Mouse (Mus musculus): ENCODE results near the gene Cngb1.
A peak's percentile ranks its signal among the peaks of the same experiment; 100 is the strongest.

The Cngb1 gene

GRCm38 (mm10) chr8:95324646-95325045, 18.3 kb upstream of the Cngb1 start:
- no peak for DNase-seq (ENCODE audit: low spot score in 2 of 2)

DNA sequence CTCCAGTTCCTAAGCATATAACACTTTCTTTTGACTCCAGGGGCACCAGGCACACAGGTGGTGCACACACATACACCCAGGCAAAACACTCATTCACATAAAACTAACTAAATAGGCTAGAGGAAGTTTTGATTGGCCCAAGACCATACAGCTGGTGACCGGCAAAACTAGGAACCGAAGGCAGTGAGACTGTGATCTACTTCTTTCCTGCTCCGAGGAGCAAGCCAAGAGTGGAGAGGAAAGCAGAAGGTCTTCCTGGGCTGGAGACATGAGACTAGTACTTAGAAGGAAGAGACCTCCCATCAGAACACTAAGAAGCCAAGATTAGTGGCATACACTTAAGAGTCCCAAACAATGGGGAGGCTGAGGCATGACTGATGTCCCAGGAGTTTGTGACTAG, 16.8 kb upstream of the Cngb1 start:
- no peak for DNase-seq (ENCODE audit: low spot score in 2 of 2)

DNA sequence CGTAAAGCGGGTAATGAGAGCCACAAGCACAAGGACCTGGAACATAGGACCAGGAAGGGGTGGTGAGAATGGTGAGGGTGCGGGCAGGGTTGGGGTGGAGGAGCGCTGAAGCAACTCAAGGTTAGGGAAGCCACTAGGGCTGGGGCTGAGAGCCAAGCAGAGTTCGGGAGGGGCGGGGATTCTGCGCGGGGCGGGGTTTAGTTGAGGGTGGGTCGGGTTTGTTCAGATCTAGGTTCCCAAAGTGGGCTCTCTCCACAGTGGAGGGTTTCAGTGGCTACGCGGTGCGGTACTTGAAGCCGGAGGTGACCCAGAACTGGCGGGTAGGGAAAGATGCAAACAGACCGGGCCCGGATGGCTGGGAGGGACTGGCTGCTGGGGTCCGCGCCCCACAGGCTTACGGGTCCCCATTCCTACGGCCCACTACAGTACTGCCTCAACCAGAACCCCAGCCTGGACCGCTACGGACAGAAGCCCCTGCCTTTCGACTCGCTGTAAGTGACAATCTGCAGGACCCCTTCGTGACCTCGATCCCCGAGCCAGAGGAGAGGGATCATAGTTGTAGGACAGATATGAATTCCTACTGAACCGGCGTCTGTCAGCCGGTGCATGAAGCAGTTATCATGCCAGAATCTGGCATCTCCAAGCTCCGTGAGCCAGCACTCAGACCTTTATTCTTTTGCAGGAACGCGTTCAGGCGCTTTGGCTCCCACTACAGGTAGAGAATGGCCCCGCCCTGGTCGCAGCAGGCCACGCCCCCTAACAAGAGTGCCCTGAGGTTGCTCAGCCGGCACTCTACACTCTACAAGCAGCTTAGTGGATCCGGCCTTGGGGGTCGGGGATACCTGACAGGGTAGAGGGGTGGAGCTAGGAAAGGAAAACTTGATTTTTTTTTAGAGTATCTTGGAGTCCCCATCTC, 14.1 kb upstream of the Cngb1 start:
- peak in 1 of 2 experiments; percentile 44 for DNase-seq (ENCODE audit: low spot score in 2 of 2)

GRCm38 (mm10) chr8:95315350-95315749, 9.0 kb upstream of the Cngb1 start:
- no peak for DNase-seq (ENCODE audit: low spot score in 2 of 2)

DNA sequence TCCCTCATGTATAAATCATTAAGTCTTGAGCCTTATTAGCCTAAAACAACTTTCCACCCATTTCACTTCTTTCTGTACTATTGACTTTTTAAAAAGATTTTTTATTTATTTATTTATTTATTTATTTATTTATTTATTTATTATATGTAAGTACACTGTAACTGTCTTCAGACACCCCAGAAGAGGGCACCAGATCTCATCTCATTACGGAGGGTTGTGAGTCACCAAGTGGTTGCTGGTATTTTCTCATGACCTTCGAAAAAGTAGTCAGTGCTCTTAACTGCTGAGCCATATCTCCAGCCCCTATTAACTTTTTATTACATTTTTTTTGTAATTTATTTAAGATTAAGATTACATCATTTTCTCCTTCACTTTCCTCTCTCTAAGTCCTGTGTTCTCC, 8.3 kb upstream of the Cngb1 start:
- DNase-seq (ENCODE audit: low spot score in 2 of 2) = no peak

- DNase-seq (ENCODE audit: low spot score in 2 of 2) = no peak
Measured at GRCm38 (mm10) chr8:95313857-95314256, 7.5 kb upstream of the Cngb1 start.

DNA sequence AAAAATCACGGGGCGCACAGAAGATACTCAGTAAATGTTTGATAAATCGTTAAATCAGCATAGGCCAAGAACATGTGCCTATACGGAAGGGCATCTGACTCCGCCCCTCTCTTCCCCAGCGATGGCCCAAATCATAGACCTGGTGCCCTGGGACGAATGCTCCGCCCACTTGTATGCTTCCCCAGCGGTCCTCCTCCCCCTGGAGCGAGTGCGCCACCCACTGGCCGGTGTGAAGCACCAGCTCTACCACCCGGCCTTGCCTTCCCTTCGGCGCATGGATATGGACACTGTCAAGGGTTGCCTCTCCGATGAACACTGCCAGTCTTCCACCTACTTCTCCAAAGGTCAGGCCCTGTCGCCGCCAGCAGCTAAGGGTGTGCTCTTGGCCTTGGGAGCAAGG, 6.5 kb upstream of the Cngb1 start:
- DNase-seq (ENCODE audit: low spot score in 2 of 2) = no peak

DNA sequence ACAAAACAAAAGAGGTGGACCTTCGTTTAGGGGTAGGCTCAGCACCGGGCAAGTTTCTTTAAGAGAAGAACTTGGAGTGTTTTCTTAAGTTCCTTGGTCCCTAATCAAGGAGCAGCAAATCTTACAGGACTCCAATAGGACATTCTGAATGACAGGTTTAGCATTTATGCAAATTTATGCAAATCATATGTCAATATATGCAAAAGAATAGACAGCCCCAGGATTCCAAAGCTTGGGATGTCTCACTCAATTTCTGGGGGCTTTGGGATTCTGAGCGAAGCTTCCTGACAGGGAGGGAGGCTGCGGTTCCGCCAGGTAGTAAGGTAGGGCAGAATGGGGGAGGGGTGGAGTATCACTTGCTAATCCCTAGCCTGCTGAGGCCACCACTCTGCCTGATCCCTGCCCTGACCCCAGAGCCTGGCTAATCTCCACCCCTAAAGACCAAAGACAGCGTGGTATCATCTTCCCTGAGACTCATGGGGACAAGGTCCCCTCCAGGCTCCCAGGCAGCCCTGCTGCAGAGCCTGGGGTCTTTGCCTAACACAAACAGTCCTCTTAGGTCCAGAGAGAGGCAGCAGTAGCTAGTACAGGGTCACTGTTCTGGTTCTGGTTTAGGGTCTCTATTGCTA, 4.1 kb upstream of the Cngb1 start, which contains the start of gene Tepp:
Gene Tepp (plus strand): TSS at position 225 of the 629 bp plus-strand sequence.
- no peak for DNase-seq (ENCODE audit: low spot score in 2 of 2)

- DNase-seq (ENCODE audit: low spot score in 2 of 2) = no peak
Measured at GRCm38 (mm10) chr8:95305526-95305925, 859 bp downstream of the Cngb1 start.

GRCm38 (mm10) chr8:95302410-95302809, 4.0 kb downstream of the Cngb1 start:
- DNase-seq (ENCODE audit: low spot score in 2 of 2) = no peak

DNA sequence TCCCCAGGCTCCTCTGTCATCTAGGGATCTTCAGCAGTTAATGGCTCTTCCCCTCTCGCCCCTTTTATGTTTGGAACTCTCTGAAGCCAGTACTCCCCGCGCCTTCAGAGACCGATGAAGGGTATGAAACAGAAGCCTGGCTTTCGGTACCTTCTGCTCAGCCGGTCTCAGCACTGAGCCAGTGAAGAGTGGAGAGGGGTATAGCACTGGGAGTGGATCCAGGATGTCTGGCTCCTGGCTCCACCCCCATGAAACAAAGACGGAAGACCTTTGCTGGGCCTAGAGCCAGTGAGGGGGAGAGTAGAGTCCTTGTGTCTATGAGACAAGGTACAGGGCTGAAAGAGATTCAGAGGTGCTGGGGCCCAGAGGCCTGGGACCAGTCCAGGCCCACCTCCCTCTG, 12.5 kb downstream of the Cngb1 start:
- DNase-seq (ENCODE audit: low spot score in 2 of 2) = no peak

GRCm38 (mm10) chr8:95293172-95293571, 13.2 kb downstream of the Cngb1 start:
- peak in 1 of 2 experiments; percentile 29 for DNase-seq (ENCODE audit: low spot score in 2 of 2)

DNA sequence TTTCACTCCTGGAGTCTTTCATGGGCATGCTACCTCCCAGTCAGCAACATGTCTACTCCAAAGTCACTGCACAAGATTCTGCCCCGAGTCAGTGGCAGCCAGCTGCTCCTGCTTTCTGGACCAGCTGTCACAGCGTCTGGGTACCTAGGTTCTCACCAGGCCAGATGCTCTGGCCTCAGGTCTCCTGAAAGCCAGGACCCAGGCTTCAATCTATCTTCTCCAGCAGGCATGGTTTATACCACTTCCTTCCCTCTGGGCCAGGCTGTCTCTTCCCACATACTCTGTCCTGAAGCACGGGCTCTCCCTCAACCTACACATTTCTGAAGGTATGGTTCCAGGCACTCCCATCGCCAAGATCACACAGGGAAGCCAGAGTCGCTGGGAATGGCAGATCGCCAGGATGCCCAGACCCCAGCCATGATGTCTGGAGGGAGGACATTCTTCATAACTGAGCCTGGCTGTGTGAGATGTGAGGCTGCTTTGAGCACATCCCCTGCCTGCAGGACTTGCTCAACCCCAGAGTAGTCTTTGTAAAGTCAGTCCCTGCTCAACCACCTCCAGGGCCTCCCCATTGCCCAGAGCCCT, 17.2 kb downstream of the Cngb1 start:
- no peak for DNase-seq (ENCODE audit: low spot score in 2 of 2)

- peak; percentile 24 to 29 for DNase-seq (ENCODE audit: low spot score in 2 of 2)
Measured at GRCm38 (mm10) chr8:95281493-95281892, 24.9 kb downstream of the Cngb1 start.

GRCm38 (mm10) chr8:95272871-95273270, 33.5 kb downstream of the Cngb1 start:
- DNase-seq (ENCODE audit: low spot score in 2 of 2) = no peak

- DNase-seq (ENCODE audit: low spot score in 2 of 2) = no peak
Measured at GRCm38 (mm10) chr8:95271841-95272240, 34.5 kb downstream of the Cngb1 start.

- no peak for DNase-seq (ENCODE audit: low spot score in 2 of 2)
Measured at GRCm38 (mm10) chr8:95270501-95270900, 35.9 kb downstream of the Cngb1 start.

DNA sequence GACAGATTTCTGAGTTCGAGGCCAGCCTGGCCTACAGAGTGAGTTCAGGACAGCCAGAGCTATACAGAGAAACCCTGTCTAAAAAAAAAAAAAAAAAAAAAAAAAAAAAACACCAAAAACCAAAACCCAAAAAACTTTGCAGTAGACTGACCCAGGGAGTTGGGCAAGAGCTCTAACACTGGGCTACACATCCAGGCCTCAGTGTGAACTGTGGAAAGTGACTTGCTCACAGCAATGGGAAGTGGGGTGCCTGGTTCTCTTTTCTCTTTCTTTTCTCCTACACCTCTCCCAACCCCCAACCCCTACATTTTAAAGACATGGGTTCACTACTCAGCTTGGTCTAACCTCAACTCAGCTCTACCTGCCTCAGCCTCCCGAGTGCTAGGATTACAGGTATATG, 44.2 kb downstream of the Cngb1 start:
- DNase-seq (ENCODE audit: low spot score in 2 of 2) = no peak

DNA sequence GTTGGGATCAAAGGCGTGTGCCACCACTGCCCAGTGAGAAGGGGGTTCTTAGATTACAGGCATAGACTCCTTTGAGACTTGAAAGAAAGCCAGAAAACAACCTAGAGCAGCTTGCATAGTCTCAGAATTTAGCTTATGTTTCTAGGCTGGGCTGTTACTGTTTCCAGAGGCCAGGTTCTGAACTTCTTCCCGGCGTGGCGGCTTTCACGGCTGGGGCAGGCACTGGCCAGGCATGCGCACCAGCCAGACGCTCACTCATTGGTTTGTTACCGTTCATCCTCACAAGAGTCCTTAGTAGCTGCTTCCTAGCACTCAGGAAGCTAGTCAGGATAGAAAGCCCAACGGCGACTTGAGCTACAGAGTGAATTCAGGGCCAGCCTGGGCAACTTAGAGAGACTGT, 50.8 kb downstream of the Cngb1 start:
- no peak for DNase-seq (ENCODE audit: low spot score in 2 of 2)

GRCm38 (mm10) chr8:95254564-95255434, 51.6 kb downstream of the Cngb1 start:
- peak; percentile 89 to 92 for DNase-seq (ENCODE audit: low spot score in 2 of 2)

DNA sequence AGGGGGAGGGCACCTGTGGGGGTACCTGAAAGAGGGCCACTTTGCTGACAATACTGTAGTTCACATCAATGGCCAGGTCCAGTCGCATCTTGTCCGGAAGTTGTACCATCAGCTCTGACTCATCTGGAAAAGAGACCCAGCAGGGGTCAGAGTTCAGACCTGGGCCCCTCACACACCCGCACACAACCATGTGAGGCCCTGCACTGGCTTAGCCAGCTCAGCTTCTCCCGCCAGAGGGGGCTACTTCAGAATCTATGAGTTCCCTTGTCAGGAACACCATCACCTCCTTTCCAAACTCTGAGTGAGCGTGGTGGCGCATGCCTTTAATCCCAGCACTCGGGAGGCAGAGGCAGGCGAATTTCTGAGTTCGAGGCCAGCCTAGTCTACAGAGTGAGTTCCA, 54.3 kb downstream of the Cngb1 start:
- DNase-seq (ENCODE audit: low spot score in 2 of 2) = no peak

DNA sequence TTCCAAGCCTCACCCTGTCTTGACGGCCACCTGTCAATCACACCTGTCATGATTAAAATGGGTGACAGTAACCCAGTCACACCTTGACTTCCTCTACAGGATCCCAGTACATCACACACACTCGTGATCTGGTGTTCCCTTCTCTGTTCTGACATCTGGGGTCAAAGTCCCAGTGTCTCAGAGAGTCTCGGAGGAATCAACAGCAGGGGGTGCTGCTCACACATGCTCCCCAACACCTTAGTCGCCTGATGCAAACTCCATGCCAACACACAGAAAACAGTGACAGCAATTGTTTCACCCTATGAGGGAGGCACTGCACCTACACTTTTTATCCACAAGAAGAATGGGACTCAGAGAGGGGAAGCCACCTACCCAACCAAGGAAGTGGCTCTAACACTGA, 56.5 kb downstream of the Cngb1 start:
- no peak for DNase-seq (ENCODE audit: low spot score in 2 of 2)

Measured in frontal cortex, postnatal 10 days (tissue).